Mouse (Mus musculus): Measurements from ENCODE around the gene Pga5. TPM values are rescaled to one million over a fixed set of nuclear protein-coding genes. Genes with fewer than 3 reads are reported as not detected.
A peak's percentile ranks its signal among the peaks of the same experiment; 100 is the strongest.

The Pga5 gene
- polyA plus RNA-seq, 1 experiment, result 2.9 TPM

DNA sequence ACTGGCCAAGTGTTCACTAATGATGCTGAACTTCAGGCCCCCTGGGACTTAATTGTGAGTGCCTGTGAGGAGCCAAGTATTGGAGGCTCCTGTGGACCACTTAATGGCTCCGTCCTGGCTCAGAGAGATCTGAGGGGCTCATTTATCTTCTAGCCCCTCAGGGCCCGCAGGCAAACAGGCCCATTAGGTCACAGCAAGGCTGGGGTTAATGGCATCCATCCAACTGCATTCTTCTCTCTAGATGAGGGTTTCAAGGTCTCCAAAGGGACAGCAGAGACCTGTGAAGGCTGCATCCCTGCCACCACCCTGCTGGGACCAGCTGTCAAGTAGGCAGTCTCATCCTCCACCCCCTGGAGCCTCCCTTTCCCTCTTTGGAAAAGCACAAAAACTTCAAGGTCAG, 41.9 kb upstream of the Pga5 start:
- peaks cover 4% of the 10 kb centered on the region for H3K4me1 ChIP-seq (ENCODE audit: control insufficient read depth, insufficient read depth, low read length)
- H3K36me3 ChIP-seq (ENCODE audit: control insufficient read depth, insufficient read depth, low read length, poor library complexity, severe bottlenecking), result no peaks in the 10 kb centered on the region
- no peak for TF ChIP-seq CTCF (IDR thresholded peaks at IDR 0.05; ENCODE audit: low read depth, low read length)
- TF ChIP-seq POLR2A (IDR thresholded peaks at IDR 0.05; ENCODE audit: insufficient read depth, low read length), result no peak
- TF ChIP-seq EP300 (IDR thresholded peaks at IDR 0.05; ENCODE audit: insufficient read depth, low read depth, low read length), result no peak
- H3K9me3 ChIP-seq (replicated peaks; ENCODE audit: control insufficient read depth, insufficient read depth, low read length, poor library complexity, severe bottlenecking), result no peaks in the 10 kb centered on the region
- no peak overlapping the region for H3K4me3 ChIP-seq (ENCODE audit: low read depth, low read length)
- H3K27me3 ChIP-seq (ENCODE audit: control insufficient read depth, insufficient read depth, low read length, poor library complexity, severe bottlenecking), result no peaks in the 10 kb centered on the region
- H3K27ac ChIP-seq (ENCODE audit: insufficient read depth, low read length), result no peak overlapping the region
- H3K9ac ChIP-seq (ENCODE audit: low read depth, poor library complexity, severe bottlenecking), result no peak overlapping the region

DNA sequence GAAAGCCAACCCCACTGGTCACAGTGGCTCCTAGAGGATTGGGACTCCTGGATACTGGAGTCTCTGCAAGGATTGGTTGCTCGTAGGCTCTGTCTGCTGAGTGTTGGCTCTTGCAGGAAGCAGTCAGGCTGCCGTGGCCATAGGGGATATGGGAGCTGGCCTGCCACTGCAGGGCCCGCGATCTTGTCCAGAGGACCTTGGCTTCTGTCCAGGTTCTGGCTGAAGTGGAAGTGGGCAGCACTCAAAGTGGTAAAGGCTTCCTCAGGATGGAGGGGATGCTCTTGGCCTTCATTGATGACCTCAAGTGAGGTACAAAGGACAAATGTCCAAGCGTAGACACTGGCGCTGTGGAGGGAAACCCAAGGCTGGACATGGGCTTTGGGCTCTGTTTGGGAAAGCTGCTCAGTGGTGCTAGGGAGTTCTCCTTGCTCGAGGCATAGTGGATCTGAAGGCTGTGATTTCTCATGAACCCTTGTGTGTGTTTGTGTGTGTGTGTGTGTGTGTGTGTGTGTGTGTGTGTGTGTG, 40.4 kb upstream of the Pga5 start:
- H3K9ac ChIP-seq (ENCODE audit: low read depth, poor library complexity, severe bottlenecking), result no peak overlapping the region
- no peaks in the 10 kb centered on the region for H3K9me3 ChIP-seq (replicated peaks; ENCODE audit: control insufficient read depth, insufficient read depth, low read length, poor library complexity, severe bottlenecking)
- TF ChIP-seq POLR2A (IDR thresholded peaks at IDR 0.05; ENCODE audit: insufficient read depth, low read length) (no peak), CTCF (IDR thresholded peaks at IDR 0.05; ENCODE audit: low read depth, low read length) (no peak), EP300 (IDR thresholded peaks at IDR 0.05; ENCODE audit: insufficient read depth, low read depth, low read length) (no peak)
- H3K27me3 ChIP-seq (ENCODE audit: control insufficient read depth, insufficient read depth, low read length, poor library complexity, severe bottlenecking), result no peaks in the 10 kb centered on the region
- H3K36me3 ChIP-seq (ENCODE audit: control insufficient read depth, insufficient read depth, low read length, poor library complexity, severe bottlenecking), result no peaks in the 10 kb centered on the region
- no peak overlapping the region for H3K27ac ChIP-seq (ENCODE audit: insufficient read depth, low read length)
- peaks cover 1% of the 10 kb centered on the region for H3K4me1 ChIP-seq (ENCODE audit: control insufficient read depth, insufficient read depth, low read length)
- H3K4me3 ChIP-seq (ENCODE audit: low read depth, low read length), result no peak overlapping the region

DNA sequence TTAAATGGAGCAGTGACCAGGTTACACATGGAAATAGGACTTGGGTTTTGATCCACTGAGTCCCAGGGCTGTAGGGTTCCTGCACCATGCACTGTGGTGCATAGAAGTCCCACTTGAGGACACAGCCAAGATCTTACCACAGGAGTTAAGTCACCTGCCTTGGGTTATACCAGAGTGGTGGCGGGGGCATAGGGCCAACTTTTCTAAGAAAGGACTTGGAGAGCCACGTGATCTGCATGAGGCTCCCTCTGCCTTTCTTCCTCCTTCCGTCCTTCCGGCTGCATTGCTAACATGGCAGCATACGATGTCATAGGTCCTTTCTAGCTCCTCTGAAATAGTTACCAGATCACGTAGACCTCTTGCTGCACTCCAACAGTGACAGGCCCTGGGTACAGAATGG, 37.6 kb upstream of the Pga5 start:
- TF ChIP-seq POLR2A (IDR thresholded peaks at IDR 0.05; ENCODE audit: insufficient read depth, low read length) (no peak), CTCF (IDR thresholded peaks at IDR 0.05; ENCODE audit: low read depth, low read length) (no peak), EP300 (IDR thresholded peaks at IDR 0.05; ENCODE audit: insufficient read depth, low read depth, low read length) (no peak)
- Histone ChIP-seq H3K36me3 (ENCODE audit: control insufficient read depth, insufficient read depth, low read length, poor library complexity, severe bottlenecking) (no peaks in the 10 kb centered on the region), H3K27me3 (ENCODE audit: control insufficient read depth, insufficient read depth, low read length, poor library complexity, severe bottlenecking) (no peaks in the 10 kb centered on the region)

DNA sequence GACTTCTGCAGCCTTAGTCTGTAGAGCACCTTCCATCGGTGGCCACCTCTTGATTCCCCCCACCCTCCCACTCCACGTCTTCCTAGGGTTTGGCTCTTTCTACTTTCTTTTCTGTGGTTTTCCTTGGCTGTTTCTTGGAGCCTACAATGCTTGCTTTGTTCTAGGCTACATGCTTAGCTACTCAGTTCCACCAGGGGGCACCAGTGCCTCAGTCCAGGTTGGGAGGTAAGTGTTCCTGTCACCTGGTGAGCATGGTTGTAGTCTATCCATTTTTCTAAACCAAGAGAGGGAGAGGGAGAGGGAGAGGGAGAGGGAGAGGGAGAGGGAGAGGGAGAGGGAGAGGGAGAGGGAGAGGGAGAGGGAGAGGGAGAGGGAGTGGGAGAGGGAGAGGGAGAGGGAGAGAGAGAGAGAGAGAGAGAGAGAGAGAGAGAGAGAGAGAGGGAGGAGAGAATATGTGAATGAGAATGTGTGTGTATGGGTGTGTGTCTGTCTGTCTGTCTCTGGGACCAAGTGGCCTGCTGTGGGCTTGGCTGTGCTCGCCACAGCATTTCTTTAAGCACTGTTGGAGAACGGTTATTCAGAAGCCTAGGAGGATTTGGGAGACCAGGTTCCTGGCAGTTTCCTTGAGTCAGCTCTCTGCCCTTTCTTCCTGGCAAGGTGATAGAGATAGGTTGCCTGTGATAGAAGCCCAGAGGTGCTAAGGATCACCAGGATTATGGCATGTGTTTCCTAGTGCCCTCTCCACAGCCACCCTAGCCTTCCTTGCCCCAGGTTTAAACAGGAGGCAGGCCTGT, 37.0 kb upstream of the Pga5 start:
- no peak overlapping the region for H3K9ac ChIP-seq (ENCODE audit: low read depth, poor library complexity, severe bottlenecking)
- H3K27me3 ChIP-seq (ENCODE audit: control insufficient read depth, insufficient read depth, low read length, poor library complexity, severe bottlenecking), result no peaks in the 10 kb centered on the region
- H3K36me3 ChIP-seq (ENCODE audit: control insufficient read depth, insufficient read depth, low read length, poor library complexity, severe bottlenecking), result no peaks in the 10 kb centered on the region; the same call in 1 of the 2 replicates
- no peaks in the 10 kb centered on the region for H3K9me3 ChIP-seq (replicated peaks; ENCODE audit: control insufficient read depth, insufficient read depth, low read length, poor library complexity, severe bottlenecking)
- H3K4me3 ChIP-seq (ENCODE audit: low read depth, low read length), result no peak overlapping the region
- H3K27ac ChIP-seq (ENCODE audit: insufficient read depth, low read length), result no peak overlapping the region
- no peaks in the 10 kb centered on the region for H3K4me1 ChIP-seq (ENCODE audit: control insufficient read depth, insufficient read depth, low read length)
- no peak for TF ChIP-seq POLR2A (IDR thresholded peaks at IDR 0.05; ENCODE audit: insufficient read depth, low read length)
- no peak for TF ChIP-seq EP300 (IDR thresholded peaks at IDR 0.05; ENCODE audit: insufficient read depth, low read depth, low read length)
- peak; percentile 89 for TF ChIP-seq CTCF (IDR thresholded peaks at IDR 0.05; ENCODE audit: low read depth, low read length)

More for the DNA sequence above, 37.6 kb upstream of the Pga5 start:
- no peak overlapping the region for H3K4me3 ChIP-seq (ENCODE audit: low read depth, low read length)
- H3K4me1 ChIP-seq (ENCODE audit: control insufficient read depth, insufficient read depth, low read length), result peaks cover 1% of the 10 kb centered on the region
- no peak overlapping the region for H3K9ac ChIP-seq (ENCODE audit: low read depth, poor library complexity, severe bottlenecking)
- no peaks in the 10 kb centered on the region for H3K9me3 ChIP-seq (replicated peaks; ENCODE audit: control insufficient read depth, insufficient read depth, low read length, poor library complexity, severe bottlenecking)
- H3K27ac ChIP-seq (ENCODE audit: insufficient read depth, low read length), result no peak overlapping the region

DNA sequence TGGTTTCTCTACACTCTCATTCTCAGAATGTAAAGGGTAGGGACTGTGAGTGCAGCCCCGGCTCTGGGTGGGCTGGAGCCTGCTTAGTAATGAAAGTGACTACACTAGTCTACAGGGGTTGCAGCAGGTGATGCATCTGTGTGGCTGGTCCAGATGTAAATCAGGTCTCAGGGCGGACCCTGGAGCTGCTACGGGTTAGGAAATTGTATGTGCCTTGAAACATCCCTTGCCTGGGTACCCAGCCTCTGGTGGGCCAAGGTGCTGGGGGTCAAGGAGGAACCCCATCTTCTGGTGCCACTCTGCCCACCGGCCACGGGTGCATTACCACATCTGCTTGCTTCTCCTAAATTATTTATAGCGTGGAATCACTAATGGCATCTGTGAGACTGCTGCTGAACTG, 36.3 kb upstream of the Pga5 start:
- Histone ChIP-seq H3K9ac (ENCODE audit: low read depth, poor library complexity, severe bottlenecking) (no peak overlapping the region), H3K4me3 (ENCODE audit: low read depth, low read length) (no peak overlapping the region), H3K27me3 (ENCODE audit: control insufficient read depth, insufficient read depth, low read length, poor library complexity, severe bottlenecking) (no peaks in the 10 kb centered on the region), H3K27ac (ENCODE audit: insufficient read depth, low read length) (no peak overlapping the region), H3K4me1 (ENCODE audit: control insufficient read depth, insufficient read depth, low read length) (no peaks in the 10 kb centered on the region), H3K9me3 (replicated peaks; ENCODE audit: control insufficient read depth, insufficient read depth, low read length, poor library complexity, severe bottlenecking) (no peaks in the 10 kb centered on the region), H3K36me3 (ENCODE audit: control insufficient read depth, insufficient read depth, low read length, poor library complexity, severe bottlenecking) (no peaks in the 10 kb centered on the region; the same call in 1 of the 2 replicates)
- TF ChIP-seq CTCF (IDR thresholded peaks at IDR 0.05; ENCODE audit: low read depth, low read length) (no peak), EP300 (IDR thresholded peaks at IDR 0.05; ENCODE audit: insufficient read depth, low read depth, low read length) (no peak), POLR2A (IDR thresholded peaks at IDR 0.05; ENCODE audit: insufficient read depth, low read length) (no peak)

DNA sequence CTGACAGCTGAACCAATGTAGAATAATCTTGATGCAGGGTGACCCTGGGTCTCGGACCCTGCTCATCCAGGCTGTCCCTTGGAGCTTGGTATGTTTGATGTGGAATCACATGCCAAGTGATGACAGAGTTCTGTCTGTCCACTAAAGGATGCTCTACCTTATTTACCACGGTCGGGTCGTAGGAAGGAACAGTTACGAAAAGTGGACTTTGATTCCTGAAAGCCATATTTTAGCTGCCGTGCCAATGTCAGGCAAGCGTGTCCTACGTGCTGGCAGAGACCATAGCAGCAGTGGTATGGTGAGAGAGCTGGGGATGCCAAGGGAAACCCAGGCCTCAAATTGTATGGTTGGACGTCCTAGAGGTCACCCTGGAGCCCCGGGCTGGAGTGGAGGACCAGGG, 35.7 kb upstream of the Pga5 start:
- Histone ChIP-seq H3K4me3 (ENCODE audit: low read depth, low read length) (no peak overlapping the region), H3K9ac (ENCODE audit: low read depth, poor library complexity, severe bottlenecking) (no peak overlapping the region), H3K27me3 (ENCODE audit: control insufficient read depth, insufficient read depth, low read length, poor library complexity, severe bottlenecking) (no peaks in the 10 kb centered on the region), H3K9me3 (replicated peaks; ENCODE audit: control insufficient read depth, insufficient read depth, low read length, poor library complexity, severe bottlenecking) (no peaks in the 10 kb centered on the region), H3K4me1 (ENCODE audit: control insufficient read depth, insufficient read depth, low read length) (no peaks in the 10 kb centered on the region), H3K36me3 (ENCODE audit: control insufficient read depth, insufficient read depth, low read length, poor library complexity, severe bottlenecking) (no peaks in the 10 kb centered on the region; the same call in 1 of the 2 replicates), H3K27ac (ENCODE audit: insufficient read depth, low read length) (no peak overlapping the region)
- TF ChIP-seq CTCF (IDR thresholded peaks at IDR 0.05; ENCODE audit: low read depth, low read length) (no peak), POLR2A (IDR thresholded peaks at IDR 0.05; ENCODE audit: insufficient read depth, low read length) (no peak), EP300 (IDR thresholded peaks at IDR 0.05; ENCODE audit: insufficient read depth, low read depth, low read length) (no peak)
